In genomic region chr10:14056584-14057451, GRCm38 (mm10) we compare ENCODE assay signal across 9 mouse cellular contexts.
DNase-seq lines count a peak whose midpoint lies in the region; ATAC-seq and TF ChIP-seq lines count a peak whose summit lies in the region.
"Had no signal": no experiment of that assay in that cellular context is flagged by ENCODE, and none has a peak within 500 bp of the region (broad histone marks: within the 10 kb centered on the region; RNA-seq: fewer than 3 reads in every experiment).

No protein-coding gene starts in this region.

- peak; percentile 75 for DNase-seq in ZHBTc4 (ENCODE audit: low read depth, low spot score)
- peak; percentile 43 for DNase-seq in embryo, embryonic 10.5 days (ENCODE audit: low spot score)
- peak; percentile 85 for DNase-seq in heart, adult 8-10 months (ENCODE audit: low spot score)
- peak; percentile 73 for DNase-seq in kidney, adult 18-20 months
- DNase-seq in stomach, postnatal 0 days (ENCODE audit: low spot score) = peak; percentile 37
- no peak for DNase-seq in spleen, adult 18-20 months

- no peak overlapping the region for H3K9ac ChIP-seq in midbrain, embryonic 12.5 days (replicated peaks)
- H3K9ac ChIP-seq in stomach, postnatal 0 days (ENCODE audit: low read length) = no peak overlapping the region

- H3K4me3 ChIP-seq in midbrain, embryonic 12.5 days = no peak overlapping the region
- H3K4me3 ChIP-seq in stomach, postnatal 0 days (ENCODE audit: low read depth, low read length) = no peak overlapping the region
- H3K4me3 ChIP-seq: megakaryocyte, embryonic 14.5 days had no signal

- peaks cover 6% of the 10 kb centered on the region; the same call in 1 of the 2 replicates for H3K27me3 ChIP-seq in midbrain, embryonic 12.5 days
- no peaks in the 10 kb centered on the region for H3K27me3 ChIP-seq in stomach, postnatal 0 days (ENCODE audit: control insufficient read depth, insufficient read depth, low read length)
- H3K27me3 ChIP-seq: megakaryocyte, embryonic 14.5 days had no signal

- peak; percentile 22 for ATAC-seq in CD4-positive, CD25-positive, alpha-beta regulatory T cell, adult 4 months
- peak; percentile 90 for ATAC-seq in midbrain, embryonic 12.5 days (ENCODE audit: low FRiP score, low read depth)
- ATAC-seq in stomach, postnatal 0 days (ENCODE audit: low FRiP score, low TSS enrichment) = peak; percentile 64

- H3K9me3 ChIP-seq in midbrain, embryonic 12.5 days = no peaks in the 10 kb centered on the region
- H3K9me3 ChIP-seq in stomach, postnatal 0 days (ENCODE audit: control insufficient read depth, low read length) = no peaks in the 10 kb centered on the region
- H3K9me3 ChIP-seq: megakaryocyte, embryonic 14.5 days had no signal

- TF ChIP-seq EP300 in stomach, postnatal 0 days (optimal IDR thresholded peaks at IDR 0.05) = no peak

- H3K27ac ChIP-seq in midbrain, embryonic 12.5 days (replicated peaks) = peak overlapping the region; percentile 72
- 0 out of 2 replicates have a peak overlapping the region, but pooled peaks have one; percentile 30 for H3K27ac ChIP-seq in stomach, postnatal 0 days (replicated peaks)

- 15% methylated on average over 8 of the region's 8 CpGs for WGBS in midbrain, embryonic 12.5 days
- WGBS in stomach, postnatal 0 days = 47% methylated on average over 8 of the region's 8 CpGs

- TF ChIP-seq CTCF in stomach, postnatal 0 days (IDR thresholded peaks at IDR 0.05; ENCODE audit: low read depth) = no peak

- peak overlapping the region; percentile 4; the same call in 1 of the 2 replicates for H3K4me2 ChIP-seq in midbrain, embryonic 12.5 days (replicated peaks)
- no peak overlapping the region for H3K4me2 ChIP-seq in stomach, postnatal 0 days (replicated peaks; ENCODE audit: low read depth)

- H3K4me1 ChIP-seq in midbrain, embryonic 12.5 days = peaks cover 25% of the 10 kb centered on the region
- peaks cover 8% of the 10 kb centered on the region for H3K4me1 ChIP-seq in stomach, postnatal 0 days (replicated peaks; ENCODE audit: control insufficient read depth, insufficient read depth)

- no peaks in the 10 kb centered on the region for H3K36me3 ChIP-seq in midbrain, embryonic 12.5 days
- H3K36me3 ChIP-seq in stomach, postnatal 0 days (ENCODE audit: control insufficient read depth, insufficient read depth, low read length) = no peaks in the 10 kb centered on the region

Comparison
In these comparisons a context has a peak if more than half of its experiments do, and no peak if none do; other contexts are left out.
1. ATAC-seq: peak in every context shown above with its lines; median percentile 90 in midbrain, embryonic 12.5 days; 64 in stomach, postnatal 0 days; 22 in CD4-positive, CD25-positive, alpha-beta regulatory T cell, adult 4 months.
2. DNase-seq: peak in ZHBTc4 (single experiment), embryo, embryonic 10.5 days (single experiment), heart, adult 8-10 months (single experiment), kidney, adult 18-20 months (single experiment) and stomach, postnatal 0 days (single experiment); none in spleen, adult 18-20 months (0 of 2).